ENCODE assay signal across 27 mouse cellular contexts in genomic region chr1:179433355-179433754, GRCm38 (mm10).
DNase-seq lines count a peak whose midpoint lies in the region; ATAC-seq and TF ChIP-seq lines count a peak whose summit lies in the region.
"Had no signal": no experiment of that assay in that cellular context is flagged by ENCODE, and none has a peak within 500 bp of the region (broad histone marks: within the 10 kb centered on the region; RNA-seq: fewer than 3 reads in every experiment).

No protein-coding gene starts in this region.

- ATAC-seq in cerebellum, adult (ENCODE audit: insufficient number of reproducible peaks, low FRiP score, low TSS enrichment) = 0 out of 2 replicates have a peak, but pooled peaks have one; percentile 56
- ATAC-seq in forebrain, postnatal 0 days = peak; percentile 50
- ATAC-seq in forebrain, embryonic 11.5 days (replicated peaks; ENCODE audit: low FRiP score) = no peak
- ATAC-seq: activated CD4-positive, CD25-positive, alpha-beta regulatory T cell, adult 4 months; hindbrain, postnatal 0 days; intestine, embryonic 16.5 days; midbrain, embryonic 13.5 days had no signal

- H3K36me3 ChIP-seq in forebrain, postnatal 0 days (ENCODE audit: insufficient read depth) = no peaks in the 10 kb centered on the region
- H3K36me3 ChIP-seq in forebrain, embryonic 11.5 days (ENCODE audit: control insufficient read depth, insufficient read depth, low read length) = no peaks in the 10 kb centered on the region
- H3K36me3 ChIP-seq: heart, embryonic 13.5 days; liver, embryonic 13.5 days; midbrain, embryonic 13.5 days; neural tube, embryonic 13.5 days had no signal

- DNase-seq in cerebellum, adult 9-11 months = no peak
- peak; percentile 77 for DNase-seq in forebrain, postnatal 0 days
- no peak for DNase-seq in forebrain, embryonic 11.5 days (ENCODE audit: low spot score)
- peak; percentile 54 for DNase-seq in brain, adult 2 months (ENCODE audit: low read depth, low spot score)
- peak; percentile 28 to 53 for DNase-seq in layer of hippocampus, adult 8-10 months (ENCODE audit: low spot score in 2 of 2)
- no peak for DNase-seq in ovary, postnatal 10 days (ENCODE audit: low spot score)
- DNase-seq in thymus, adult 18-20 months = no peak
- DNase-seq: adrenal gland, adult 2 months; cerebellum, postnatal 14 days; gastrocnemius, postnatal 10 days; heart, postnatal 10 days; kidney, adult 9 months; kidney, postnatal 10 days; left cerebral cortex, postnatal 4 days; liver, embryonic 13.5 days; lung, adult 2 months; lung, postnatal 10 days; retina, postnatal 1 day; right cerebral cortex, postnatal 14 days had no signal

- no peak overlapping the region for H3K9ac ChIP-seq in forebrain, postnatal 0 days
- H3K9ac ChIP-seq in forebrain, embryonic 11.5 days (ENCODE audit: low read length) = no peak overlapping the region
- H3K9ac ChIP-seq: heart, embryonic 13.5 days; liver, embryonic 13.5 days; midbrain, embryonic 13.5 days; neural tube, embryonic 13.5 days had no signal

- TF ChIP-seq CTCF in forebrain, postnatal 0 days (IDR thresholded peaks at IDR 0.05; ENCODE audit: low read depth) = no peak

- no peak overlapping the region for H3K27ac ChIP-seq in forebrain, postnatal 0 days (ENCODE audit: low read depth, low read length)
- H3K27ac ChIP-seq in forebrain, embryonic 11.5 days (ENCODE audit: low read depth, low read length) = no peak overlapping the region
- H3K27ac ChIP-seq: heart, embryonic 13.5 days; hindbrain, postnatal 0 days; liver, embryonic 13.5 days; midbrain, embryonic 13.5 days; neural tube, embryonic 13.5 days had no signal

- H3K4me3 ChIP-seq in forebrain, postnatal 0 days (ENCODE audit: low read depth, low read length) = no peak overlapping the region
- no peak overlapping the region for H3K4me3 ChIP-seq in forebrain, embryonic 11.5 days (ENCODE audit: low read depth, low read length)
- H3K4me3 ChIP-seq: heart, embryonic 13.5 days; liver, embryonic 13.5 days; midbrain, embryonic 13.5 days; neural tube, embryonic 13.5 days had no signal

- H3K4me1 ChIP-seq in forebrain, postnatal 0 days (ENCODE audit: insufficient read depth) = no peaks in the 10 kb centered on the region
- no peaks in the 10 kb centered on the region for H3K4me1 ChIP-seq in forebrain, embryonic 11.5 days (replicated peaks; ENCODE audit: control insufficient read depth, insufficient read depth, low read length)
- H3K4me1 ChIP-seq: liver, embryonic 13.5 days; midbrain, embryonic 13.5 days; neural tube, embryonic 13.5 days had no signal

- WGBS in forebrain, postnatal 0 days = 66% methylated on average over 8 of the region's 8 CpGs
- WGBS in forebrain, embryonic 11.5 days = 88% methylated on average over 8 of the region's 8 CpGs

- no peaks in the 10 kb centered on the region for H3K9me3 ChIP-seq in forebrain, postnatal 0 days (ENCODE audit: low read length)
- H3K9me3 ChIP-seq in forebrain, embryonic 11.5 days (ENCODE audit: control insufficient read depth, low read length) = no peaks in the 10 kb centered on the region
- H3K9me3 ChIP-seq: heart, embryonic 13.5 days; liver, embryonic 13.5 days; midbrain, embryonic 13.5 days; neural tube, embryonic 13.5 days had no signal

- H3K27me3 ChIP-seq in forebrain, postnatal 0 days (ENCODE audit: insufficient read depth, low read length) = no peaks in the 10 kb centered on the region
- H3K27me3 ChIP-seq in forebrain, embryonic 11.5 days (ENCODE audit: control insufficient read depth, insufficient read depth, low read length) = no peaks in the 10 kb centered on the region
- H3K27me3 ChIP-seq: CH12.LX; liver, embryonic 13.5 days; midbrain, embryonic 13.5 days; neural tube, embryonic 13.5 days had no signal

- H3K4me2 ChIP-seq in forebrain, postnatal 0 days (ENCODE audit: low read depth) = no peak overlapping the region
- H3K4me2 ChIP-seq in forebrain, embryonic 11.5 days (ENCODE audit: low read depth, low read length, severe bottlenecking) = no peak overlapping the region
- H3K4me2 ChIP-seq: heart, embryonic 13.5 days; liver, embryonic 13.5 days; midbrain, embryonic 13.5 days; neural tube, embryonic 13.5 days had no signal

Comparison
In these comparisons a context has a peak if more than half of its experiments do, and no peak if none do; other contexts are left out.
1. DNase-seq: peak in forebrain, postnatal 0 days (single experiment), brain, adult 2 months (single experiment) and layer of hippocampus, adult 8-10 months (2 of 2); none in cerebellum, adult 9-11 months (single experiment), forebrain, embryonic 11.5 days (single experiment), ovary, postnatal 10 days (single experiment) and thymus, adult 18-20 months (0 of 2).